Mouse (Mus musculus): ENCODE measurements around the gene Cwc15. TPM values are rescaled to one million over a fixed set of nuclear protein-coding genes. Genes with fewer than 3 reads are reported as not detected.
A peak's percentile ranks its signal among the peaks of the same experiment; 100 is the strongest.
"Not testable (repeated sequence)": the region's sequence is repeated elsewhere in the genome, so short reads cannot be mapped to it uniquely, and the experiment has no call there.

Gene Cwc15
- 111 and 116 TPM in 2 replicates for polyA plus RNA-seq (2015; fragmentation: Nextera tagmentation; extraction: Ambion mirVana)

GRCm38 (mm10) chr9:14500023-14500915, at the start of gene Cwc15, which contains the start of gene Kdm4d:
TSS of gene Cwc15 (plus strand) at chr9:14500617.
TSS of gene Kdm4d (minus strand) at chr9:14500482.
- WGBS: under 1% methylated on average over 59 of the region's 59 CpGs
- peak within 1 kb of the TSS; percentile 72 for H3K27ac ChIP-seq (replicated peaks)
- H3K9ac ChIP-seq: peak within 1 kb of the TSS; percentile 95
- peak within 1 kb of the TSS; percentile 90 for H3K4me2 ChIP-seq
- no peaks in the 10 kb centered on the region for H3K9me3 ChIP-seq
- H3K4me1 ChIP-seq: peaks cover 14% of the 10 kb centered on the region
- peaks cover 32% of the 10 kb centered on the region for H3K36me3 ChIP-seq
- H3K4me3 ChIP-seq: peak within 1 kb of the TSS; percentile 95
- peak; percentile 94 for ATAC-seq (ENCODE audit: extremely low read depth, insufficient number of reproducible peaks, low FRiP score, low TSS enrichment)
- H3K27me3 ChIP-seq (replicated peaks): no peaks in the 10 kb centered on the region

GRCm38 (mm10) chr9:14451120-14451519, 49.3 kb upstream of the Cwc15 start:
- H3K4me1 ChIP-seq; H3K27ac ChIP-seq (replicated peaks); H3K9ac ChIP-seq; H3K9me3 ChIP-seq; H3K27me3 ChIP-seq (replicated peaks); ATAC-seq (ENCODE audit: extremely low read depth, insufficient number of reproducible peaks, low FRiP score, low TSS enrichment); H3K4me3 ChIP-seq; H3K4me2 ChIP-seq; H3K36me3 ChIP-seq: not testable (repeated sequence)
- 61% methylated on average over 8 of the region's 8 CpGs for WGBS

GRCm38 (mm10) chr9:14456320-14456719, 44.1 kb upstream of the Cwc15 start:
- Histone ChIP-seq H3K4me3 (no peak overlapping the region), H3K4me2 (no peak overlapping the region), H3K27me3 (replicated peaks) (0 out of 2 replicates have a peak, but pooled peaks cover 3% of the 10 kb centered on the region), H3K4me1 (no peaks in the 10 kb centered on the region), H3K9me3 (no peaks in the 10 kb centered on the region), H3K27ac (replicated peaks) (no peak overlapping the region), H3K9ac (no peak overlapping the region), H3K36me3 (no peaks in the 10 kb centered on the region)
- 76% methylated on average over 3 of the region's 3 CpGs for WGBS
- no peak for ATAC-seq (ENCODE audit: extremely low read depth, insufficient number of reproducible peaks, low FRiP score, low TSS enrichment)

GRCm38 (mm10) chr9:14462536-14462935, 37.9 kb upstream of the Cwc15 start:
- not testable (repeated sequence) for H3K4me1 ChIP-seq; H3K36me3 ChIP-seq; H3K27ac ChIP-seq (replicated peaks); ATAC-seq (ENCODE audit: extremely low read depth, insufficient number of reproducible peaks, low FRiP score, low TSS enrichment); H3K9ac ChIP-seq; H3K9me3 ChIP-seq; H3K27me3 ChIP-seq (replicated peaks); H3K4me3 ChIP-seq; H3K4me2 ChIP-seq
- 83% methylated on average over 1 of the region's 1 CpGs for WGBS

- not testable (repeated sequence) for H3K27me3 ChIP-seq (replicated peaks); H3K4me2 ChIP-seq; H3K9me3 ChIP-seq; H3K4me3 ChIP-seq; H3K4me1 ChIP-seq; ATAC-seq (ENCODE audit: extremely low read depth, insufficient number of reproducible peaks, low FRiP score, low TSS enrichment); H3K27ac ChIP-seq (replicated peaks); H3K9ac ChIP-seq; H3K36me3 ChIP-seq
- WGBS: 65% methylated on average over 12 of the region's 12 CpGs
Observed at GRCm38 (mm10) chr9:14463668-14464067, 36.7 kb upstream of the Cwc15 start.

- H3K9me3 ChIP-seq: no peaks in the 10 kb centered on the region
- no peak overlapping the region for H3K27ac ChIP-seq (replicated peaks)
- peak overlapping the region; percentile 75 for H3K4me2 ChIP-seq
- H3K4me3 ChIP-seq: peak overlapping the region; percentile 95
- H3K9ac ChIP-seq: no peak overlapping the region
- no peaks in the 10 kb centered on the region for H3K27me3 ChIP-seq (replicated peaks)
- ATAC-seq (ENCODE audit: extremely low read depth, insufficient number of reproducible peaks, low FRiP score, low TSS enrichment): no peak
- peaks cover 21% of the 10 kb centered on the region for H3K36me3 ChIP-seq
- 82% methylated on average over 4 of the region's 4 CpGs for WGBS
- H3K4me1 ChIP-seq: peaks cover 14% of the 10 kb centered on the region
Observed at GRCm38 (mm10) chr9:14498896-14499705, 1.3 kb upstream of the Cwc15 start.

GRCm38 (mm10) chr9:14500916-14501424, 553 bp downstream of the Cwc15 start:
- WGBS: 5% methylated on average over 10 of the region's 10 CpGs
- H3K4me3 ChIP-seq: peak overlapping the region; percentile 95
- H3K9me3 ChIP-seq: no peaks in the 10 kb centered on the region
- no peak for ATAC-seq (ENCODE audit: extremely low read depth, insufficient number of reproducible peaks, low FRiP score, low TSS enrichment)
- peak overlapping the region; percentile 90 for H3K4me2 ChIP-seq
- H3K27ac ChIP-seq (replicated peaks): peak overlapping the region; percentile 72
- peak overlapping the region; percentile 95 for H3K9ac ChIP-seq
- H3K27me3 ChIP-seq (replicated peaks): no peaks in the 10 kb centered on the region
- peaks cover 14% of the 10 kb centered on the region for H3K4me1 ChIP-seq
- H3K36me3 ChIP-seq: peaks cover 39% of the 10 kb centered on the region

- H3K27ac ChIP-seq (replicated peaks): no peak overlapping the region
- no peak overlapping the region for H3K4me2 ChIP-seq
- H3K4me3 ChIP-seq: no peak overlapping the region
- no peaks in the 10 kb centered on the region for H3K4me1 ChIP-seq
- H3K27me3 ChIP-seq (replicated peaks): no peaks in the 10 kb centered on the region
- no peaks in the 10 kb centered on the region for H3K9me3 ChIP-seq
- peaks cover 52% of the 10 kb centered on the region for H3K36me3 ChIP-seq
- WGBS: 70% methylated on average over 9 of the region's 9 CpGs
- ATAC-seq (ENCODE audit: extremely low read depth, insufficient number of reproducible peaks, low FRiP score, low TSS enrichment): no peak
- no peak overlapping the region for H3K9ac ChIP-seq
Observed at GRCm38 (mm10) chr9:14512633-14513445, 12.4 kb downstream of the Cwc15 start.

GRCm38 (mm10) chr9:14517296-14517695, 16.9 kb downstream of the Cwc15 start:
- Histone ChIP-seq H3K4me3 (no peak overlapping the region), H3K27me3 (replicated peaks) (no peaks in the 10 kb centered on the region), H3K4me2 (no peak overlapping the region), H3K27ac (replicated peaks) (no peak overlapping the region), H3K4me1 (peaks cover 38% of the 10 kb centered on the region), H3K9ac (no peak overlapping the region), H3K9me3 (no peaks in the 10 kb centered on the region), H3K36me3 (peaks cover 14% of the 10 kb centered on the region)
- WGBS: 35% methylated on average over 1 of the region's 1 CpGs
- ATAC-seq (ENCODE audit: extremely low read depth, insufficient number of reproducible peaks, low FRiP score, low TSS enrichment): no peak

GRCm38 (mm10) chr9:14518105-14518504, 17.7 kb downstream of the Cwc15 start:
- H3K9me3 ChIP-seq: no peaks in the 10 kb centered on the region
- H3K27me3 ChIP-seq (replicated peaks): no peaks in the 10 kb centered on the region
- no peak overlapping the region for H3K27ac ChIP-seq (replicated peaks)
- H3K4me3 ChIP-seq: no peak overlapping the region
- WGBS: 78% methylated on average over 3 of the region's 3 CpGs
- peaks cover 38% of the 10 kb centered on the region for H3K4me1 ChIP-seq
- no peak overlapping the region for H3K4me2 ChIP-seq
- H3K9ac ChIP-seq: no peak overlapping the region
- peaks cover 8% of the 10 kb centered on the region; the same call in 1 of the 2 replicates for H3K36me3 ChIP-seq
- no peak for ATAC-seq (ENCODE audit: extremely low read depth, insufficient number of reproducible peaks, low FRiP score, low TSS enrichment)
